Mouse (Mus musculus): ENCODE measurements around the gene Dlk2. TPM values are rescaled to one million over a fixed set of nuclear protein-coding genes. Genes with fewer than 3 reads are reported as not detected.
A peak's percentile ranks its signal among the peaks of the same experiment; 100 is the strongest.

Gene Dlk2
- polyA plus RNA-seq, 1 experiment from 2014 or later: 0.57 TPM

- WGBS: 70% methylated on average over 6 of the region's 6 CpGs
- Histone ChIP-seq H3K27me3 (ENCODE audit: control insufficient read depth, insufficient read depth, low read length) (no peaks in the 10 kb centered on the region), H3K9me3 (ENCODE audit: control insufficient read depth, low read length) (no peaks in the 10 kb centered on the region), H3K4me2 (ENCODE audit: low read length) (no peak overlapping the region), H3K9ac (ENCODE audit: low read length) (no peak overlapping the region), H3K27ac (replicated peaks in 1 of 2; ENCODE audit: control insufficient read depth in 1 of 2, insufficient read depth in 1 of 2, low read depth in 2 of 2, low read length in 2 of 2) (no peak overlapping the region), H3K36me3 (ENCODE audit: control insufficient read depth, insufficient read depth, low read length) (peaks cover 17% of the 10 kb centered on the region), H3K4me1 (ENCODE audit: control insufficient read depth in 2 of 2, insufficient read depth in 2 of 2, low read length in 2 of 2) (no peaks in the 10 kb centered on the region), H3K4me3 (ENCODE audit: control insufficient read depth in 1 of 2, insufficient read depth in 1 of 2, low read depth in 1 of 2, low read length in 2 of 2) (no peak overlapping the region)
- no peak for ATAC-seq (ENCODE audit: insufficient number of reproducible peaks, insufficient read depth, low FRiP score, low read depth)
Measured at GRCm38 (mm10) chr17:46320492-46320891, 23.3 kb downstream of the Dlk2 start.

DNA sequence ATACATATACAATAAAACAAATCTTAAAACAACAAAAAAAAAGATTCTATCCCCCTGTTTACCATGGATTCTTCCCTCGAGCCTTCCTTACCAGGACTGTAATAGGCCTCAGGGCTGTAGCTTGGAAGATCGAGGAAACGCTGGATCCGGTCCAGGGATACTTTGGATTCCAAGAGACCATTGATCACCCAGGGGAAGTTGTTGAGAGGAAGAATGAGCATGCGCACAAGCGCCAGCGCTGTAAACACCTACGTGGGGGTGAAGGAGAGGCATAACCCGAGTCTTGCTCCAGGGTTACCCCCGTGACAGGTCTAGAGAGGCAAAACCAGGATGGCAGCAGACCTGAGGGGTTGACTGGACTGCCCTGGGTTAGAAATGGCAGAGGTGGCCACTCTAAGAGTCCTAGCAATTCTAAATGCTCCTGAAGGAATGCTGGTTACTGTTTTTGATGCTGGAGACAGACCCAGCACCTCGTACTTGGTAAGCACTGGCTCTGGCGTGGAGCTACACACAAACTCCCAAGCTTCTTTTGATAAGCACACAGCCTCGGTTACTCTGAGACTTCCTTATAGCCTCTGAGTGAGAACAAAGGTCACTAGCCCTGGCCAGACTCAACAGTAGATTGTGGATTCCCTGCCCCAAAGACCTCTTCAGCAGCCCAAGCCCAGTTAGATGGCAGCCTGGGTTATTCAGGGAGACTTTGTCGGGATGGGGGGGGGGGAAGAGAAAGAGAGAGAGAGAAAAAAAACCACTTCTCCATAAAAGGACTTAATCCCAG is 25.0 kb downstream of the Dlk2 start:
- WGBS: 82% methylated on average over 14 of the region's 14 CpGs

GRCm38 (mm10) chr17:46327413-46327905 is 30.2 kb downstream of the Dlk2 start:
- H3K36me3 ChIP-seq (ENCODE audit: control insufficient read depth, insufficient read depth, low read length): peaks cover 8% of the 10 kb centered on the region; the same call in 1 of the 2 replicates
- H3K27ac ChIP-seq (replicated peaks in 1 of 2; ENCODE audit: control insufficient read depth in 1 of 2, insufficient read depth in 1 of 2, low read depth in 2 of 2, low read length in 2 of 2): peak overlapping the region; percentile 87 to 91
- H3K4me3 ChIP-seq (ENCODE audit: control insufficient read depth in 1 of 2, insufficient read depth in 1 of 2, low read depth in 1 of 2, low read length in 2 of 2): peak overlapping the region; percentile 80 to 82
- H3K4me2 ChIP-seq (ENCODE audit: low read length): peak overlapping the region; percentile 90
- no peaks in the 10 kb centered on the region for H3K9me3 ChIP-seq (ENCODE audit: control insufficient read depth, low read length)
- peaks cover 0 to 5% of the 10 kb centered on the region in 2 experiments; a peak in 1 of 4 replicates for H3K4me1 ChIP-seq (ENCODE audit: control insufficient read depth in 2 of 2, insufficient read depth in 2 of 2, low read length in 2 of 2)
- peak; percentile 7; the same call in 1 of the 2 replicates for ATAC-seq (ENCODE audit: insufficient number of reproducible peaks, insufficient read depth, low FRiP score, low read depth)
- WGBS: 3% methylated on average over 17 of the region's 27 CpGs
- no peaks in the 10 kb centered on the region for H3K27me3 ChIP-seq (ENCODE audit: control insufficient read depth, insufficient read depth, low read length)
- H3K9ac ChIP-seq (ENCODE audit: low read length): peak overlapping the region; percentile 91

More for the DNA sequence above, 25.0 kb downstream of the Dlk2 start:
- H3K9ac ChIP-seq (ENCODE audit: low read length): no peak overlapping the region
- no peak for ATAC-seq (ENCODE audit: insufficient number of reproducible peaks, insufficient read depth, low FRiP score, low read depth)
- H3K4me2 ChIP-seq (ENCODE audit: low read length): no peak overlapping the region
- H3K4me3 ChIP-seq (ENCODE audit: control insufficient read depth in 1 of 2, insufficient read depth in 1 of 2, low read depth in 1 of 2, low read length in 2 of 2): no peak overlapping the region
- peaks cover 0 to 5% of the 10 kb centered on the region in 2 experiments; a peak in 1 of 4 replicates for H3K4me1 ChIP-seq (ENCODE audit: control insufficient read depth in 2 of 2, insufficient read depth in 2 of 2, low read length in 2 of 2)
- H3K36me3 ChIP-seq (ENCODE audit: control insufficient read depth, insufficient read depth, low read length): peaks cover 17% of the 10 kb centered on the region
- no peaks in the 10 kb centered on the region for H3K27me3 ChIP-seq (ENCODE audit: control insufficient read depth, insufficient read depth, low read length)
- H3K9me3 ChIP-seq (ENCODE audit: control insufficient read depth, low read length): no peaks in the 10 kb centered on the region
- no peak overlapping the region for H3K27ac ChIP-seq (replicated peaks in 1 of 2; ENCODE audit: control insufficient read depth in 1 of 2, insufficient read depth in 1 of 2, low read depth in 2 of 2, low read length in 2 of 2)

- Histone ChIP-seq H3K27ac (replicated peaks in 1 of 2; ENCODE audit: control insufficient read depth in 1 of 2, insufficient read depth in 1 of 2, low read depth in 2 of 2, low read length in 2 of 2) (peak within 1 kb of the TSS; percentile 87 to 91), H3K4me3 (ENCODE audit: control insufficient read depth in 1 of 2, insufficient read depth in 1 of 2, low read depth in 1 of 2, low read length in 2 of 2) (peak within 1 kb of the TSS; percentile 80 to 82), H3K36me3 (ENCODE audit: control insufficient read depth, insufficient read depth, low read length) (peaks cover 8% of the 10 kb centered on the region; the same call in 1 of the 2 replicates), H3K9ac (ENCODE audit: low read length) (peak within 1 kb of the TSS; percentile 91), H3K4me2 (ENCODE audit: low read length) (peak within 1 kb of the TSS; percentile 90), H3K9me3 (ENCODE audit: control insufficient read depth, low read length) (no peaks in the 10 kb centered on the region), H3K4me1 (ENCODE audit: control insufficient read depth in 2 of 2, insufficient read depth in 2 of 2, low read length in 2 of 2) (peaks cover 0 to 5% of the 10 kb centered on the region in 2 experiments; a peak in 1 of 4 replicates), H3K27me3 (ENCODE audit: control insufficient read depth, insufficient read depth, low read length) (no peaks in the 10 kb centered on the region)
- under 1% methylated on average over 40 of the region's 40 CpGs for WGBS
- peak; percentile 95 for ATAC-seq (ENCODE audit: insufficient number of reproducible peaks, insufficient read depth, low FRiP score, low read depth)
Measured at GRCm38 (mm10) chr17:46327906-46328534, 30.8 kb downstream of the Dlk2 start, which contains the start of gene Abcc10. Gene Abcc10, minus strand, starts transcription at chr17:46328352.

- no peak for ATAC-seq (ENCODE audit: insufficient number of reproducible peaks, insufficient read depth, low FRiP score, low read depth)
- Histone ChIP-seq H3K4me2 (ENCODE audit: low read length) (peak overlapping the region; percentile 90), H3K27me3 (ENCODE audit: control insufficient read depth, insufficient read depth, low read length) (no peaks in the 10 kb centered on the region), H3K9me3 (ENCODE audit: control insufficient read depth, low read length) (no peaks in the 10 kb centered on the region), H3K4me1 (ENCODE audit: control insufficient read depth in 2 of 2, insufficient read depth in 2 of 2, low read length in 2 of 2) (peaks cover 0 to 5% of the 10 kb centered on the region in 2 experiments; a peak in 1 of 4 replicates), H3K4me3 (ENCODE audit: control insufficient read depth in 1 of 2, insufficient read depth in 1 of 2, low read depth in 1 of 2, low read length in 2 of 2) (peak overlapping the region in 1 of 2 experiments; percentile 80; a peak in 2 of 4 replicates), H3K27ac (replicated peaks in 1 of 2; ENCODE audit: control insufficient read depth in 1 of 2, insufficient read depth in 1 of 2, low read depth in 2 of 2, low read length in 2 of 2) (peak overlapping the region in 1 of 2 experiments; percentile 91; a peak in 2 of 4 replicates), H3K36me3 (ENCODE audit: control insufficient read depth, insufficient read depth, low read length) (peaks cover 3% of the 10 kb centered on the region; the same call in 1 of the 2 replicates), H3K9ac (ENCODE audit: low read length) (peak overlapping the region; percentile 91)
- WGBS: 71% methylated on average over 6 of the region's 6 CpGs
Measured at GRCm38 (mm10) chr17:46328723-46329122, 31.5 kb downstream of the Dlk2 start.

GRCm38 (mm10) chr17:46336475-46336874 is 39.3 kb downstream of the Dlk2 start:
- no peak for ATAC-seq (ENCODE audit: insufficient number of reproducible peaks, insufficient read depth, low FRiP score, low read depth)
- Histone ChIP-seq H3K4me2 (ENCODE audit: low read length) (no peak overlapping the region), H3K36me3 (ENCODE audit: control insufficient read depth, insufficient read depth, low read length) (no peaks in the 10 kb centered on the region), H3K27ac (replicated peaks in 1 of 2; ENCODE audit: control insufficient read depth in 1 of 2, insufficient read depth in 1 of 2, low read depth in 2 of 2, low read length in 2 of 2) (no peak overlapping the region), H3K4me1 (ENCODE audit: control insufficient read depth in 2 of 2, insufficient read depth in 2 of 2, low read length in 2 of 2) (peaks cover 0 to 2% of the 10 kb centered on the region in 2 experiments; a peak in 1 of 4 replicates), H3K9me3 (ENCODE audit: control insufficient read depth, low read length) (no peaks in the 10 kb centered on the region), H3K9ac (ENCODE audit: low read length) (no peak overlapping the region), H3K4me3 (ENCODE audit: control insufficient read depth in 1 of 2, insufficient read depth in 1 of 2, low read depth in 1 of 2, low read length in 2 of 2) (no peak overlapping the region), H3K27me3 (ENCODE audit: control insufficient read depth, insufficient read depth, low read length) (no peaks in the 10 kb centered on the region)
- WGBS: 25% methylated on average over 5 of the region's 5 CpGs

DNA sequence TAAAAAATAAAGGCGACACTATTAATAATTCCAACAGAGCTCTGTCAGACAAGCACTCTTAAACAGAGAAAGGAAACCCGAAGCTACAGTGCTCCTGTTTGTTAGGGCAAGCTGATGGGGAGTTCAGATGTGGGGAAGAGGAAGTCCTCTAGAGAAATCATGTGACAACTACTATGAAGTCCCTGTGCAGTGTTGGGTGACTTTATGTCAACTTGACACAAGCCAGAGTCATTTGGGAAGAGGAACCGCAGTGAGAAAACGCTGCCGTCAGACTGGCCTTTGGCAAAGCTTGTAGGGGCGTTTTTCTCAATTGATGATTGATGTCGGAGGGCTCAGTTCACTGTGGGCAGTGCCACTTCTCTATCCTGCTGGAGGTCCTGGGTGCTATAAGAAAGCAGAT is 44.0 kb downstream of the Dlk2 start:
- Histone ChIP-seq H3K36me3 (ENCODE audit: control insufficient read depth, insufficient read depth, low read length) (no peaks in the 10 kb centered on the region), H3K9ac (ENCODE audit: low read length) (no peak overlapping the region), H3K27ac (replicated peaks in 1 of 2; ENCODE audit: control insufficient read depth in 1 of 2, insufficient read depth in 1 of 2, low read depth in 2 of 2, low read length in 2 of 2) (no peak overlapping the region), H3K9me3 (ENCODE audit: control insufficient read depth, low read length) (peaks cover 17% of the 10 kb centered on the region), H3K4me3 (ENCODE audit: control insufficient read depth in 1 of 2, insufficient read depth in 1 of 2, low read depth in 1 of 2, low read length in 2 of 2) (no peak overlapping the region), H3K27me3 (ENCODE audit: control insufficient read depth, insufficient read depth, low read length) (no peaks in the 10 kb centered on the region), H3K4me2 (ENCODE audit: low read length) (no peak overlapping the region), H3K4me1 (ENCODE audit: control insufficient read depth in 2 of 2, insufficient read depth in 2 of 2, low read length in 2 of 2) (peaks cover 0 to 2% of the 10 kb centered on the region in 2 experiments; a peak in 1 of 4 replicates)
- 36% methylated on average over 7 of the region's 7 CpGs for WGBS
- ATAC-seq (ENCODE audit: insufficient number of reproducible peaks, insufficient read depth, low FRiP score, low read depth): no peak

Measured in heart, embryonic 14.5 days (tissue).